Mouse (Mus musculus) intestine, postnatal 0 days (tissue): ENCODE results near the gene Efna5. TPM values are rescaled to one million over a fixed set of nuclear protein-coding genes. Genes with fewer than 3 reads are reported as not detected.

ENCODE experiments used
- ATAC-seq: fragments of 200-750 bp; cut with Nextera tagmentation; 2 replicates; pipeline ENCODE4 v1.8.0; 2017; ENCODE audit warnings: mild to moderate bottlenecking, moderate TSS enrichment, moderate library complexity
- H3K27ac ChIP-seq: fragments of 300-500 bp; sonication (generic); 2 replicates; pipeline ENCODE4 v1.5.1; 2014; ENCODE audit warnings: mild to moderate bottlenecking, low read depth, low read length, moderate library complexity
- H3K27me3 ChIP-seq: fragments of 300-500 bp; sonication (generic); replicated peaks from 2 replicates; pipeline ENCODE4 v1.6.1; 2014; ENCODE audit warnings: low read length, mixed read lengths; ENCODE audit not compliant: control insufficient read depth, insufficient read depth
- H3K36me3 ChIP-seq: fragments of 300-500 bp; sonication (generic); 2 replicates; pipeline ENCODE4 v1.6.1; 2014; ENCODE audit warnings: mild to moderate bottlenecking, moderate library complexity; ENCODE audit not compliant: control insufficient read depth, insufficient read depth
- H3K4me1 ChIP-seq: fragments of 300-500 bp; sonication (generic); replicated peaks from 2 replicates; pipeline ENCODE4 v1.6.1; 2014; ENCODE audit warnings: antibody characterized with exemption, low read length, mixed read lengths; ENCODE audit not compliant: control insufficient read depth, insufficient read depth
- H3K4me2 ChIP-seq: fragments of 300-500 bp; sonication (generic); replicated peaks from 2 replicates; pipeline ENCODE4 v1.6.1; 2014; ENCODE audit warnings: low read depth, mild to moderate bottlenecking, moderate library complexity
- H3K4me3 ChIP-seq: fragments of 300-500 bp; sonication (generic); 2 replicates; pipeline ENCODE4 v1.5.1; 2014; ENCODE audit warnings: low read depth, low read length
- H3K9ac ChIP-seq: fragments of 300-500 bp; sonication (generic); 2 replicates; pipeline ENCODE4 v1.6.1; 2014; ENCODE audit warnings: mild to moderate bottlenecking, low read depth, low read length
- H3K9me3 ChIP-seq: fragments of 300-500 bp; sonication (generic); 2 replicates; pipeline ENCODE4 v1.6.1; 2016; ENCODE audit warnings: mixed run types; ENCODE audit not compliant: control insufficient read depth
- CTCF ChIP-seq: sonication (generic); IDR thresholded peaks from 2 replicates; pipeline ENCODE4 v1.5.1; 2016; ENCODE audit warnings: low read depth, mild to moderate bottlenecking, control low read depth, antibody characterized with exemption, moderate library complexity
- WGBS: fragments of 180-500 bp; shearing (Covaris S2); extraction: QIAGEN DNeasy Blood & Tissue Kit; methylation state at CpG from one replicate; pipeline ENCODE4 v1.1.7; 2014; 5-methylcytosine and 5-hydroxymethylcytosine counted together
- polyA plus RNA-seq: library from polyadenylated mRNA; unstranded; fragments of >200 nt; fragmentation: Nextera tagmentation; extraction: Ambion mirVana; gene quantifications from 2 replicates; pipeline ENCODE4 v1.2.1, GENCODE M21; 2015

Efna5 gene
- polyA plus RNA-seq, 1 experiment from 2014 or later = 8.6 TPM

DNA sequence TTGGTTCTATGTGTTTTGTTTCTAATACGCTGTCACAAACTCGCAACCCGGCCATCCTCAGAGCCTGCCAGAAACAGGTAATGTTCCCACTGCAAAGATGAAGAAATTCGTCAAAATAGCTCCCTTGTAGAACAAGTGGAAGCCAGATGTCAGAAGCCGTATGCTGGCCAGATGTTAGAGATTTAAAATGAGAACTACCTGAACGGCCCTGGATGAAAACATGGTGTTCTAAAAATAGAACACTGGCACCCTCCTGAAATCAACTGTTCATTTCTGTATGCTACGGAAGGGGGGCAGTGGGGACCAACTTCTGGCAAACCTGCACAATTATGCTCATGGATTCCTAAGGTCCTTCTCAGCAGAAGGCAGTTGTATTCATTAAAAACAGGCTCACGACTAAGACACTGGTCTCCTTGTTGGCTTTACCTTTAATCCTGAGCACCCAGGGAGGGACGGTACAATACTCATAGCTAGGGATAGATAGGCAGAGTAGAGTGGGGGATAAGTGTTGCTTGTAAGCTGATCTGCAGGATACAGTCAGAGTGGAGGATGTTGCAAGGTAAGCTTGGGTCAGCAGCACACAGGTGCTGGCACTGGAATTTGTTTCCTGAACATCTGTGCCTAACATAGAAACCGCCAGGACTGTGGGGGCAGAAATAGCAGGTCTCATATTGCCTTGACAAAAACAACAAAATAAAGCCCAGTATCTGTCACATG, 151.2 kb downstream of the Efna5 start:
- Histone ChIP-seq H3K4me1 (no peaks in the 10 kb centered on the region), H3K4me2 (no peak overlapping the region), H3K4me3 (no peak overlapping the region), H3K9ac (no peak overlapping the region), H3K36me3 (no peaks in the 10 kb centered on the region), H3K27me3 (no peaks in the 10 kb centered on the region), H3K9me3 (no peaks in the 10 kb centered on the region), H3K27ac (no peak overlapping the region)
- 76% methylated on average over 10 of the region's 10 CpGs for WGBS
- no peak for TF ChIP-seq CTCF
- ATAC-seq = no peak

DNA sequence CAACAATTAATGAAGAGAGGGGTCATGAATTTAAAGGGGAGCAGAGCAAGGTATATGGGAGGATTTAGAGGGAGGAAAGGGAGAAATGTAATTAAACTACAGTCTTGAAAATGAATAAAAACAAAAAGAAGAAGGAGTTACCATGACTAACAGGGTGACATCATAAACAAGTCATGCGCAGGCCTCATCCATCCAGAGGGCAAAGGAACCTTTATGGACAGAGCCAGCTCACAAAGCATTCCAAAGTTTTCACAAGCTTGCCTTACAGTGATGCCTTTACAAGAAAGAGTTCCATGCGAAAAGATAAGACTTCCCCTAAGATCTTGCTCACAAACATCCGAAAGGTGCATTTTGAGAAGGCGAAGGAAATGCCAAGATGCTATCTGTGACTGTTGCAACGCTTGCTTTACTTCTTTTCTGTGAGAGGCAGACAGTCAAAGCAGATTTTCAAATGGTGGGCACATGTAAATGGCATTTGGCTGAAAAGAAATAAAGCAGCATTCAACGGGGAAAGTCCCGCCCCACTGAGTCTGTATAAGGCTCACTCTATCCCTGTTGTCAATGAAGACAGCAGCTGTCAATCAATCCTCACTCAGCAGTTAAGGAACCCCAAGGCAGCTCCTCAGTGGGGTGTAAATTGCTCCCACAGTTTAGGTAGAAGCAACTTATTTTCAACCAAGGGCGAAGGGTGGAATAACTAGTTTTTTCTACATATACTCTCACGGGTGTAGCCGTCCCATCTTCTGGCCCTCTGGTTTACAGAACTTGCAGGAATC, 152.8 kb downstream of the Efna5 start:
- Histone ChIP-seq H3K27me3 (no peaks in the 10 kb centered on the region), H3K4me2 (no peak overlapping the region), H3K27ac (no peak overlapping the region), H3K9me3 (no peaks in the 10 kb centered on the region), H3K9ac (no peak overlapping the region), H3K36me3 (no peaks in the 10 kb centered on the region), H3K4me3 (no peak overlapping the region), H3K4me1 (no peaks in the 10 kb centered on the region)
- 82% methylated on average over 10 of the region's 10 CpGs for WGBS
- ATAC-seq = no peak
- TF ChIP-seq CTCF = no peak

DNA sequence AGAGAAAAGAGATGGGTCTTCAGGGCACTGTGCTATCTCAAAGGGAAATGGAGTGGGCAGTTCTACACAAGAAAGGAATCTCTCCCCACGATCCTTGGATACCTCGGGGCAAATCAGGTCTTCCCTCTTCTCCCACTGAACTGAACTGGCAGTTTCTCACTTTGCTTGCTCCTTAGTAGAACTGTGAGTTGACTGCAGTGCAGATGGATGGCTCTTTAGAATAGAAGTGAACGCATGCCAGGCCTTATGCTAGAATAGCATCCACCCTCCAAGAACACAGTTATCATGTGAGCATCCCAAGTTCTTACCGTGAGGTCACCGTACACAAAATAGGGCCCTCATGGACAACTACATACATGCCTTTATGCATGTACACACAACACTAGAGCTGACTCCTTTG, 155.0 kb downstream of the Efna5 start:
- no peaks in the 10 kb centered on the region for H3K27me3 ChIP-seq
- no peak overlapping the region for H3K4me3 ChIP-seq
- no peak overlapping the region for H3K4me2 ChIP-seq
- no peaks in the 10 kb centered on the region for H3K9me3 ChIP-seq
- H3K36me3 ChIP-seq = no peaks in the 10 kb centered on the region
- WGBS = 74% methylated on average over 5 of the region's 5 CpGs
- no peak overlapping the region for H3K9ac ChIP-seq
- H3K27ac ChIP-seq = no peak overlapping the region
- ATAC-seq = no peak
- H3K4me1 ChIP-seq = no peaks in the 10 kb centered on the region
- TF ChIP-seq CTCF = no peak

DNA sequence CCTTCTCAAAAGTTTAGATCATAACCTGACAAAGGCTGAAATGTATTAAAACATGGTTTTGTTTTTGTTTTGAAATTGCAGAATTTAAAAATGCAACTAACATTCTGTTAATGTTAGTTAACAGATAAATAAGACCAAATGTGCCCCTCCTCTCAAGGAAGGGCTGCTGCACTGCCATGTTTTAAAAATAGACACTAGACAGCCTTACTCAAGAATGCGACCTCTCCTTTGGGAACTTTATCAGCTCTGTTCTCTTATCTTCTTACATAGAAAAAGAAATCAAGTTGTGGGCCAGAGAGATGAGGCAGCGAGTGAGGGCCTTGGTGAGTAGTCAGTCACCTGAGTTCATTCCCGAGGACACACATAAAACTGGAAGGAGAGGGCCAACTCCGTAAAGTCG, 158.2 kb downstream of the Efna5 start:
- Histone ChIP-seq H3K36me3 (no peaks in the 10 kb centered on the region), H3K27ac (no peak overlapping the region), H3K4me3 (no peak overlapping the region), H3K4me2 (no peak overlapping the region), H3K27me3 (no peaks in the 10 kb centered on the region), H3K4me1 (no peaks in the 10 kb centered on the region), H3K9ac (no peak overlapping the region), H3K9me3 (no peaks in the 10 kb centered on the region)
- TF ChIP-seq CTCF = no peak
- ATAC-seq = no peak
- 56% methylated on average over 5 of the region's 5 CpGs for WGBS

DNA sequence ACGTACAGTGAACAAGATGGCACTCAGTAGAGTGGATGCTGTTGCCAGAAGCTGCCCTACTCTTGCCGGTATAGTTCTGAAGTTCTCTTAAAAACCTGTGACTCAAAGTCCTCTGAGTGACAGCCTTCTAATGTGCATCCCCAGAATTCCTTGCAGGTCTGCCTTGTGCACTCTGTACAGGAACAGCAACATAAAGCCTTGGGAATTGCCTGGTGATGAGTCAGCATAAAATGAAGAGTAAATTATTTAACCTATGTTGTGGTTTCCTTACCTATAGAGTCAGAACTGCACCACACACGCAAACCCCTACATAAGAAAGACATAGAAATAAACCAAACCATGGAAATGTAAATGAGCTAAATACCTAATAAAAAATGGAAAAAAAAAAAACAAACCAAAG, 159.5 kb downstream of the Efna5 start:
- H3K9me3 ChIP-seq = no peaks in the 10 kb centered on the region
- 88% methylated on average over 3 of the region's 3 CpGs for WGBS
- H3K27ac ChIP-seq = no peak overlapping the region
- H3K4me2 ChIP-seq = no peak overlapping the region
- H3K36me3 ChIP-seq = no peaks in the 10 kb centered on the region
- no peak overlapping the region for H3K4me3 ChIP-seq
- no peak for ATAC-seq
- H3K27me3 ChIP-seq = no peaks in the 10 kb centered on the region
- no peak for TF ChIP-seq CTCF
- no peaks in the 10 kb centered on the region for H3K4me1 ChIP-seq
- H3K9ac ChIP-seq = no peak overlapping the region

DNA sequence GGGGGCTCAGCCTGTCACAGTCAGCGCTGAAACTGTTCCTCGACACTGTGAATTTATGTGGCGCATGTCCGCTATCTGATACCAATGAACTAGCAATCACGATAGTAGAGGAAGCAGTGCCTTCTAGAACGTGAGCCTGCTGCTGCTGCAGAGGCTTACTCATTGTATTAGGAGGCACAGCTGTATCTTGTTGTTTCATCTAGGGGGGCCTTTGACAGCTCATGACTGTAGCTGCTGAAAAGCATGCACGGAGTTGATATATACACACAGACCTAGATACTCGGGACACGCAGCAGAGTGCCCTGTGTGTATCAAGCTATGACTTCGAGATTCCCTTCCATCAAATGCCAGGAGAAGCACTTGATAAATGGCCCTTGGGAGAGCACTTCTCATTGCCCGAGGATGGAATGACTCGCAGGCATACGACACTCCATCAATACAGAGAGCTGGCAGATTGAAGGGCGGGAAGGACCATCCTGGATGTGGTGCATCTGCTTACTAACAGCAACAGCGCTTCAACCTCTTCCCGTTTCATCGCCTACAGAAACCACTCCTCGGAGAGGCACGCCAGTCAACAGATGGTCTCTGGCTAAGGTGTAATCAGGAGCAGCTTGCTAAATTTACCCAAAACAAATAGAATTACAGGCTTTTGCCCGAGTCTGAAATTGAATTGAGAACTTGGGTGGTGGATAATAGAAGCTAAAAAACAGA, 160.2 kb downstream of the Efna5 start:
- no peaks in the 10 kb centered on the region for H3K36me3 ChIP-seq
- no peak for TF ChIP-seq CTCF
- WGBS = 68% methylated on average over 20 of the region's 20 CpGs
- no peak for ATAC-seq
- H3K9ac ChIP-seq = no peak overlapping the region
- H3K4me1 ChIP-seq = no peaks in the 10 kb centered on the region
- no peaks in the 10 kb centered on the region for H3K27me3 ChIP-seq
- no peaks in the 10 kb centered on the region for H3K9me3 ChIP-seq
- H3K4me3 ChIP-seq = no peak overlapping the region
- H3K27ac ChIP-seq = no peak overlapping the region
- no peak overlapping the region for H3K4me2 ChIP-seq
